Mouse (Mus musculus) thymus, postnatal 36 days (tissue): ENCODE data around the gene Mycs.

Source experiments
- DNase-seq, 2 experiments: peaks; one replicate each; pipeline ENCODE4 v3.0.0; 2022; ENCODE audit warnings: mixed read lengths in 2 of 2

Mycs gene

GRCm38 (mm10) chrX:5469165-5469564 is at the start of gene Mycs:
Gene Mycs, minus strand, starts transcription at chrX:5469265.
- DNase-seq, result no peak

GRCm38 (mm10) chrX:5468022-5468421 is 1.0 kb downstream of the Mycs start:
- no peak for DNase-seq
